Mouse (Mus musculus) heart, postnatal 0 days (tissue): ENCODE results near the gene Sds. TPM values are rescaled to one million over a fixed set of nuclear protein-coding genes. Genes with fewer than 3 reads are reported as not detected.

Experiments
- ATAC-seq: fragments of 200-750 bp; cut with Nextera tagmentation; 2 replicates; pipeline ENCODE4 v1.8.0; 2017; ENCODE audit warnings: low read depth, moderate number of reproducible peaks, moderate library complexity; ENCODE audit not compliant: insufficient read depth
- DNase-seq: peaks from one replicate; pipeline ENCODE4 v3.0.0-alpha.2; 2016; ENCODE audit warnings: low spot score
- H3K27ac ChIP-seq: fragments of 300-500 bp; sonication (generic); 2 replicates; pipeline ENCODE4 v1.5.1; 2014; ENCODE audit warnings: low read depth, mild to moderate bottlenecking
- H3K27me3 ChIP-seq: fragments of 300-500 bp; sonication (generic); 2 replicates; pipeline ENCODE4 v1.6.1; 2014; ENCODE audit warnings: low read length, mixed read lengths; ENCODE audit not compliant: control insufficient read depth, insufficient read depth
- H3K36me3 ChIP-seq: fragments of 300-500 bp; sonication (generic); replicated peaks from 2 replicates; pipeline ENCODE4 v1.6.1; 2014; ENCODE audit warnings: low read length, mixed read lengths; ENCODE audit not compliant: control insufficient read depth, insufficient read depth
- H3K4me1 ChIP-seq: fragments of 300-500 bp; sonication (generic); 2 replicates; pipeline ENCODE4 v1.6.1; 2014; ENCODE audit warnings: antibody characterized with exemption; ENCODE audit not compliant: control insufficient read depth, insufficient read depth
- H3K4me2 ChIP-seq: fragments of 300-500 bp; sonication (generic); 2 replicates; pipeline ENCODE4 v1.6.1; 2014; ENCODE audit warnings: low read depth, mild to moderate bottlenecking, low read length, moderate library complexity
- H3K4me3 ChIP-seq: fragments of 300-500 bp; sonication (generic); 2 replicates; pipeline ENCODE4 v1.5.1; 2014; ENCODE audit warnings: low read depth, low read length
- H3K9ac ChIP-seq: fragments of 300-500 bp; sonication (generic); replicated peaks from 2 replicates; pipeline ENCODE4 v1.6.1; 2014; ENCODE audit warnings: low read depth, low read length, mixed read lengths
- H3K9me3 ChIP-seq: fragments of 300-500 bp; sonication (generic); replicated peaks from 2 replicates; pipeline ENCODE4 v1.6.1; 2016; ENCODE audit warnings: low read length; ENCODE audit not compliant: control insufficient read depth
- CTCF ChIP-seq: IDR thresholded peaks from 2 replicates; pipeline ENCODE4 v1.5.1; 2016; ENCODE audit warnings: antibody characterized with exemption, control low read depth, low read depth
- EP300 ChIP-seq: IDR thresholded peaks from 2 replicates; pipeline ENCODE4 v1.6.1; 2016; ENCODE audit warnings: antibody characterized with exemption, low read depth
- WGBS: fragments of 180-500 bp; shearing (Covaris S2); extraction: QIAGEN DNeasy Blood & Tissue Kit; methylation state at CpG from one replicate; pipeline ENCODE4 v1.1.7; 2014; 5-methylcytosine and 5-hydroxymethylcytosine counted together
- polyA plus RNA-seq: library from polyadenylated mRNA; unstranded; fragments of >200 nt; fragmentation: Nextera tagmentation; extraction: Ambion mirVana; gene quantifications from 2 replicates; pipeline ENCODE4 v1.2.1, GENCODE M21; 2015
- total RNA-seq: library from RNA; depleted of rRNA; stranded (reverse); fragments of >200 nt; gene quantifications from 2 replicates; pipeline ENCODE4 v1.2.3, GENCODE M21; 2014; ENCODE audit warnings: low replicate concordance; rRNA removed

The Sds gene
- total and polyA plus RNA-seq, 2 experiments from 2014 or later, result not detected

DNA sequence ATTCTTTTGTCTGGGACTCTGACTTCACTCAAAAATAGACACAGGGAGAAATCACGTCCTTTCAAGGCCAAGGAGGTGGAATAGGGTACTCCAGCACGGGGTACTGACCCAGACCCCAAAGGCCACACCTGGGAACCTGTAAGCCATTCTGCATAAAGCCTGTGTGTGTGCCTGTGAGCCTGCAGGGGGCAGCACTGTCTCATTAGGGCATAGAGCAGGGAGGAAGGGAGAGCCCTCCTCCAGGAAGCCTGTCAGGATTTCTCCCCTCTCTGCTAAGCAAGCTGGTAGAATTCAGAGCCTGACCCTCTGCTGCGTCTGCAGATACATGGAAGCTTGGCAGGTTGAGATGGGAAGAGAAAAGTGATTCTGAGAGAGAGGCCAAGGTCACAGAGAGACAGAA, 46.3 kb downstream of the Sds start:
- no peak for ATAC-seq
- DNase-seq, result no peak
- Histone ChIP-seq H3K36me3 (0 out of 2 replicates have a peak, but pooled peaks cover 7% of the 10 kb centered on the region), H3K4me2 (no peak overlapping the region), H3K9me3 (no peaks in the 10 kb centered on the region), H3K4me1 (no peaks in the 10 kb centered on the region), H3K9ac (no peak overlapping the region), H3K27ac (no peak overlapping the region), H3K4me3 (no peak overlapping the region), H3K27me3 (no peaks in the 10 kb centered on the region)
- TF ChIP-seq EP300, result no peak
- TF ChIP-seq CTCF, result peak; percentile 48
- 66% methylated on average over 3 of the region's 3 CpGs for WGBS

GRCm38 (mm10) chr5:120524736-120525135, 48.4 kb downstream of the Sds start:
- Histone ChIP-seq H3K4me3 (no peak overlapping the region), H3K4me2 (no peak overlapping the region), H3K36me3 (0 out of 2 replicates have a peak, but pooled peaks cover 7% of the 10 kb centered on the region), H3K9ac (no peak overlapping the region), H3K27ac (no peak overlapping the region), H3K4me1 (no peaks in the 10 kb centered on the region), H3K9me3 (no peaks in the 10 kb centered on the region), H3K27me3 (no peaks in the 10 kb centered on the region)
- ATAC-seq (no peak), DNase-seq (no peak)
- TF ChIP-seq CTCF (no peak), EP300 (no peak)
- WGBS, result 85% methylated on average over 2 of the region's 2 CpGs

DNA sequence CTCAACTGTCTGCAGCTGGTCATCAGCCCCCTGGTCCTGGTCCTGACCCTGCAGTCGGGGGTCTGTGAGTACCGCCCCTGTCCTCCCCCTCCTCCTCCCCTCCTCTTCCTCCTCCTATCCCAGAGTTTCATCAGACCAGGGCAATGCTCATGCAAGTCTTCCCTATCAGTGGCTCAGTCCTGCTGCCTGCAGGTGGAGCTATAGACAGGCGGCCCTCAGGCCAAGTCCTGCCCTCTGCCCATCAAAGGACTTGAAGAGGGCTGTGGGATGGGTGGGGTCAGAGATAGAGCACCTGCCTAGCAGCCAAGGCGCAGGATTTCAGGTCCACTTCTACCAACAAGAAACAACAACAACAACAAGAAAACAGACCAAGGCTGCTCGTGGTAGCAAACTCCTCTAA, 49.4 kb downstream of the Sds start:
- WGBS, result 32% methylated on average over 5 of the region's 5 CpGs
- no peak for TF ChIP-seq EP300
- peak; percentile 64 for TF ChIP-seq CTCF
- Histone ChIP-seq H3K36me3 (0 out of 2 replicates have a peak, but pooled peaks cover 7% of the 10 kb centered on the region), H3K4me1 (no peaks in the 10 kb centered on the region), H3K9me3 (no peaks in the 10 kb centered on the region), H3K27me3 (no peaks in the 10 kb centered on the region), H3K27ac (no peak overlapping the region), H3K9ac (no peak overlapping the region), H3K4me3 (no peak overlapping the region), H3K4me2 (no peak overlapping the region)
- DNase-seq (no peak), ATAC-seq (0 out of 2 replicates have a peak, but pooled peaks have one; percentile 39)

DNA sequence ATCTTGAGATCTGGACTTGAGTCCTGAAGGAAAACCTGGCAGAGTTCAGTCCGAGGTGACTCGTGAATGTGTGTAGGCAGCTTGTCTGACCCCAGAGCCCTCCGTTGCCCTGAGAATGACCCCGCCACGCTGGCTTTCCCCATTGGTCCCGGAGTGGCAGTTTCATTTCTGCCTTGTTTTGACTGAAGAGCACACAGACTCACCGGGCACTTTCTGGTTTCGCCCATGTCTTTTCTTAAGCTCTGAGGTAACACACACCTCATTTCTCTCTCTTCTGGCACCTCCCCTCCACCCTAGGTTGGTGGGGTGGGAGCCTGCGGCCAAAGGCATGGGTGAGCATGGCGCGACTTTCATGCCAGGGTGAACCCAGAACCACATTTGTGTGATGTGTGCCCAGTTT, 50.0 kb downstream of the Sds start:
- 77% methylated on average over 11 of the region's 11 CpGs for WGBS
- TF ChIP-seq CTCF (no peak), EP300 (no peak)

GRCm38 (mm10) chr5:120527296-120527964, 51.1 kb downstream of the Sds start:
- no peaks in the 10 kb centered on the region for H3K4me1 ChIP-seq
- H3K9ac ChIP-seq, result no peak overlapping the region
- 82% methylated on average over 17 of the region's 20 CpGs for WGBS
- no peak for TF ChIP-seq CTCF
- H3K36me3 ChIP-seq, result peaks cover 7% of the 10 kb centered on the region; the same call in 1 of the 2 replicates
- ATAC-seq (no peak), DNase-seq (no peak)
- H3K4me2 ChIP-seq, result no peak overlapping the region
- H3K27me3 ChIP-seq, result no peaks in the 10 kb centered on the region
- no peaks in the 10 kb centered on the region for H3K9me3 ChIP-seq
- H3K27ac ChIP-seq, result no peak overlapping the region
- H3K4me3 ChIP-seq, result no peak overlapping the region

More for the DNA sequence above, 50.0 kb downstream of the Sds start:
- H3K36me3 ChIP-seq, result 0 out of 2 replicates have a peak, but pooled peaks cover 7% of the 10 kb centered on the region
- no peak overlapping the region for H3K27ac ChIP-seq
- H3K9me3 ChIP-seq, result no peaks in the 10 kb centered on the region
- H3K4me3 ChIP-seq, result no peak overlapping the region
- DNase-seq (no peak), ATAC-seq (no peak)
- H3K4me1 ChIP-seq, result no peaks in the 10 kb centered on the region
- H3K9ac ChIP-seq, result no peak overlapping the region
- no peaks in the 10 kb centered on the region for H3K27me3 ChIP-seq
- no peak overlapping the region for H3K4me2 ChIP-seq

GRCm38 (mm10) chr5:120531631-120532030, 55.3 kb downstream of the Sds start:
- H3K9me3 ChIP-seq, result no peaks in the 10 kb centered on the region
- no peak overlapping the region for H3K4me2 ChIP-seq
- 79% methylated on average over 8 of the region's 8 CpGs for WGBS
- no peak overlapping the region for H3K9ac ChIP-seq
- H3K4me3 ChIP-seq, result no peak overlapping the region
- no peak overlapping the region for H3K27ac ChIP-seq
- no peak for DNase-seq
- 0 out of 2 replicates have a peak, but pooled peaks cover 10% of the 10 kb centered on the region for H3K4me1 ChIP-seq
- TF ChIP-seq CTCF (no peak), EP300 (no peak)
- peaks cover 7% of the 10 kb centered on the region; the same call in 1 of the 2 replicates for H3K36me3 ChIP-seq
- no peak for ATAC-seq
- H3K27me3 ChIP-seq, result no peaks in the 10 kb centered on the region

Other genes starting within 250 kb of the Sds start
- gene Lhx5, start 44.8 kb upstream of the Sds start, total RNA-seq, result not detected in 2 replicates
- not detected in 2 replicates for gene Lhx5, start 44.8 kb upstream of the Sds start, polyA plus RNA-seq
- gene Sdsl, start 3.7 kb upstream of the Sds start, total RNA-seq, result 17.0 and 30.3 TPM in 2 replicates
- gene Sdsl, start 3.7 kb upstream of the Sds start, polyA plus RNA-seq, result 20.7 TPM in 2 replicates
- 38.1 and 38.3 TPM in 2 replicates for gene Plbd2, start 27.1 kb downstream of the Sds start, total RNA-seq
- 43.9 and 47.2 TPM in 2 replicates for gene Plbd2, start 27.1 kb downstream of the Sds start, polyA plus RNA-seq
- 4.2 and 16.0 TPM in 2 replicates for gene Slc8b1, start 34.6 kb downstream of the Sds start, total RNA-seq
- 3.4 and 3.6 TPM in 2 replicates for gene Slc8b1, start 34.6 kb downstream of the Sds start, polyA plus RNA-seq
- gene Tpcn1, start 112.1 kb downstream of the Sds start, total RNA-seq, result 15.8 and 27.6 TPM in 2 replicates
- gene Tpcn1, start 112.1 kb downstream of the Sds start, polyA plus RNA-seq, result 11.5 and 11.7 TPM in 2 replicates
- not detected in 2 replicates for gene Iqcd, start 112.5 kb downstream of the Sds start, total RNA-seq
- 0.14 and 0.18 TPM in 2 replicates for gene Iqcd, start 112.5 kb downstream of the Sds start, polyA plus RNA-seq
- gene Rita1, start 136.1 kb downstream of the Sds start, total RNA-seq, result 20.2 and 24.5 TPM in 2 replicates
- 15.7 and 16.3 TPM in 2 replicates for gene Rita1, start 136.1 kb downstream of the Sds start, polyA plus RNA-seq
- 23.0 and 24.1 TPM in 2 replicates for gene Ddx54, start 136.2 kb downstream of the Sds start, total RNA-seq
- gene Ddx54, start 136.2 kb downstream of the Sds start, polyA plus RNA-seq, result 17.1 and 18.2 TPM in 2 replicates
- gene Cfap73, start 157.7 kb downstream of the Sds start, total RNA-seq, result not detected in 2 replicates
- gene Cfap73, start 157.7 kb downstream of the Sds start, polyA plus RNA-seq, result not detected in 2 replicates
- not detected in 2 replicates for gene Rasal1, start 172.3 kb downstream of the Sds start, total RNA-seq
- gene Rasal1, start 172.3 kb downstream of the Sds start, polyA plus RNA-seq, result 0.10 TPM in 1 of 2 replicates, not detected in the other
- 1.7 and 13.8 TPM in 2 replicates for gene Dtx1, start 235.4 kb downstream of the Sds start, total RNA-seq
- gene Dtx1, start 235.4 kb downstream of the Sds start, polyA plus RNA-seq, result 0.30 and 0.48 TPM in 2 replicates